Mouse (Mus musculus): Measurements from ENCODE around the gene 1700024G13Rik.

- no peak for TF ChIP-seq CTCF (IDR thresholded peaks at IDR 0.05; ENCODE audit: low read depth)
- TF ChIP-seq EP300 (optimal IDR thresholded peaks at IDR 0.05), result no peak
Observed at GRCm38 (mm10) chr14:32429030-32429602, 40.9 kb upstream of the 1700024G13Rik start.
